Mouse (Mus musculus): ENCODE results near the gene Cx3cr1. TPM values are rescaled to one million over a fixed set of nuclear protein-coding genes. Genes with fewer than 3 reads are reported as not detected.

Gene Cx3cr1
- polyA plus RNA-seq, 1 experiment = not detected

DNA sequence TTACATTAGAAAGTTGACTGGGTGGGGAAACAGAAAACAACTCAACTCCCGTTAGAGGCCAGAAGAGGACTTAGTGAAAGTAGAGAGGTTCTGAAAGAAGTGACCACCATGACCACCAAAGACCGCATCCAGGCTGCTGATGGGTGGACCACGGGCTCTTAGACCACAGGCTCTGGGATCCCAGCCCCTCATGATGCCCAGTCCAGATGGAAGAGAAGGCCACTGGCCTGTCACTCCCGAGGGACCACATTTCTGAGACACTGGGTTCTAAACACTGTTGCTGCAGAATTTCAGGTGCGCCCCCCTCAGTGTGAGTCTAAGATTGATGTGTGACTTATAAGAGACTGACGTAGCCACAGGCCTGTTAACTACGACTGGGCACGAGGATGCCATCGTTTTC, 180.2 kb downstream of the Cx3cr1 start:
- Histone ChIP-seq H3K4me2 (ENCODE audit: low read depth) (no peak overlapping the region), H3K27me3 (ENCODE audit: control insufficient read depth, insufficient read depth, insufficient read length) (no peaks in the 10 kb centered on the region), H3ac (ENCODE audit: control insufficient read depth, insufficient read length) (no peak overlapping the region), H3K4me3 (no peak overlapping the region), H3K36me3 (ENCODE audit: control insufficient read depth, insufficient read depth) (no peaks in the 10 kb centered on the region), H3K79me2 (ENCODE audit: control insufficient read depth, insufficient read depth) (no peaks in the 10 kb centered on the region)
- TF ChIP-seq TCF3 (IDR thresholded peaks at IDR 0.05; ENCODE audit: insufficient read length, low read depth) (no peak), E2F4 (IDR thresholded peaks at IDR 0.05; ENCODE audit: insufficient read depth) (no peak), TCF12 (IDR thresholded peaks at IDR 0.05; ENCODE audit: insufficient read depth, poor library complexity, severe bottlenecking) (no peak), SRF (IDR thresholded peaks at IDR 0.05; ENCODE audit: control insufficient read depth, insufficient read length, low read depth) (no peak), MYOD1 (IDR thresholded peaks at IDR 0.05; ENCODE audit: control insufficient read depth in 1 of 3, insufficient read length in 2 of 3, low read depth in 2 of 3) (no peak), POLR2A (IDR thresholded peaks at IDR 0.05; ENCODE audit: insufficient read length, low read depth) (no peak)

DNA sequence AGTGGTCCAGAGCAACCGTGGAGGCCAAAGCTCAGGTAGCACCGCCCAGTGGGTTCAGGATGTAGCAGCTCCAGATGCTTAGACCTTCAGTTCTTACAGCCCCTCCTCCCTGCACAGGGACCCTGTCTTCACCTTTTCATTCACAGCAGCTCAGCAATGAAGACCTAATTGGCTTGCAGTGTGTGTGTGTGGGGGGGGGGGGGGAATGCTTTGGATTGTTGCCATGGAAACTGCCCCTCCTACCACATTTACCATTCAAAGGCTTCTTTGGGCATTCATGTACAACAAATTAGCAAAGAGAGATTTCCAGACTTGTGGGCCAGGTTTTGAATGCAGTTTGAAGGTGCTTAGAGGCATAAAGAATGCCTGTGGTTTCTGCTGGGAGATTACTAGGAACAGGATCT, 180.8 kb downstream of the Cx3cr1 start:
- Histone ChIP-seq H3K4me3 (no peak overlapping the region), H3K4me2 (ENCODE audit: low read depth) (no peak overlapping the region), H3K36me3 (ENCODE audit: control insufficient read depth, insufficient read depth) (no peaks in the 10 kb centered on the region), H3ac (ENCODE audit: control insufficient read depth, insufficient read length) (no peak overlapping the region), H3K27me3 (ENCODE audit: control insufficient read depth, insufficient read depth, insufficient read length) (no peaks in the 10 kb centered on the region), H3K79me2 (ENCODE audit: control insufficient read depth, insufficient read depth) (no peaks in the 10 kb centered on the region)
- no peak for TF ChIP-seq TCF3 (IDR thresholded peaks at IDR 0.05; ENCODE audit: insufficient read length, low read depth)

DNA sequence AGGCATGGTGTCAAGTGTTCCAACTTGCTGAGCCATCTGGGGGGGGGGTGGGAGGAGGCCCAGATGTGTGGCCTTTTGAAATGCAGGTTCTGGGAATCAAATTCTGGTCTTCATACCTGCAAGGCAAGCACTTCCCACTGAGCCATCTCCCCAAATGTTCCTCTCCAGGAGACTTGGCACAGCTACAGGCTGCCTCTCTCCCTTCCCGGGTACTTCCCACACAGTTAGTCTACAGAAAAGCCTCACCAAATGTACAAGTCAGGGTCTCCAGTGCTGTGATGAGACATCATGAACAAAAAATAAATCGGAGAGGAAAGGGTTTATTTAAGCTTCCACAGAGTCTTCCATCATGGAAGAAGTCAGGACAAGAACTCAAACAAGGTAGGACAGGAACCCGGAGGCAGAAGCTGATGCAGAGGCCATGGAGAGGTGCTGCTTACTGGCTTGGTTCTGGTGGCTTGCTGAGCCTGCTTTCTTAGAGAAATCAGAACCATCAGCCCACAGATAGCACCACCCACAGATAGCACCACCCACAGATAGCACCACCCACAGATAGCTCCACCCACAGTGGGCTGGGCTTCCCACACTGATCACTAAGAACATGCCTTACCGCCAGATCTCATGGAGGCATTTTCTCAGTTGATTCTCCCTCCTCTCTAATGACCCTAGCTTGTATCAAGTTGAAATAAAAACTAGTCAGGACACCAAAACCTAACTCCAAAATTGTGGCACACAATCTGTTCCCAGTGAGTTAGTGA, 182.4 kb downstream of the Cx3cr1 start:
- Histone ChIP-seq H3K36me3 (ENCODE audit: control insufficient read depth, insufficient read depth) (no peaks in the 10 kb centered on the region), H3K4me2 (ENCODE audit: low read depth) (no peak overlapping the region)
- no peak for TF ChIP-seq TCF12 (IDR thresholded peaks at IDR 0.05; ENCODE audit: insufficient read depth, poor library complexity, severe bottlenecking)

DNA sequence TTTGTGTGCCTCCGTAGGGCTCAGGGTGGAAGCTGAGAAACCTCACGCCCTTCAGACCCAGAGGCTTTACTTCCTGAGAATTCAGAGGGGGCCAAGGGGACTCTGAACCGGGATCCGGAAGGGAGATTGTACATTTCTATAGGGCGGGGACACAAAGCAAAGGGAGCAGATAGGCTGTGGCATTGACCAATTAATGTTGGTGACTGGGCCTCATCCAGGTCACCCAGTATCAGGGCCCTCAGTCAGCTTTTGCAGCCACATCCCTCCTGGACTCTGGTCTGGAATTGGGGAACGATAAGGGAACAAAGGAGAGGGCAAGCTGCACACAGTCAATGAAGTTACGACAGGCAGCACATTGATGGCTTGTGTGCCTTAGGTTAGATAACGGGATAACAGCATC, 215.5 kb downstream of the Cx3cr1 start:
- no peak overlapping the region for H3K4me2 ChIP-seq (ENCODE audit: low read depth)
- no peaks in the 10 kb centered on the region for H3K79me2 ChIP-seq (ENCODE audit: control insufficient read depth, insufficient read depth)
- no peaks in the 10 kb centered on the region for H3K36me3 ChIP-seq (ENCODE audit: control insufficient read depth, insufficient read depth)

More for the DNA sequence above, 182.4 kb downstream of the Cx3cr1 start:
- no peak overlapping the region for H3ac ChIP-seq (ENCODE audit: control insufficient read depth, insufficient read length)
- H3K79me2 ChIP-seq (ENCODE audit: control insufficient read depth, insufficient read depth) = no peaks in the 10 kb centered on the region
- H3K27me3 ChIP-seq (ENCODE audit: control insufficient read depth, insufficient read depth, insufficient read length) = peaks cover 5% of the 10 kb centered on the region
- no peak overlapping the region for H3K4me3 ChIP-seq

DNA sequence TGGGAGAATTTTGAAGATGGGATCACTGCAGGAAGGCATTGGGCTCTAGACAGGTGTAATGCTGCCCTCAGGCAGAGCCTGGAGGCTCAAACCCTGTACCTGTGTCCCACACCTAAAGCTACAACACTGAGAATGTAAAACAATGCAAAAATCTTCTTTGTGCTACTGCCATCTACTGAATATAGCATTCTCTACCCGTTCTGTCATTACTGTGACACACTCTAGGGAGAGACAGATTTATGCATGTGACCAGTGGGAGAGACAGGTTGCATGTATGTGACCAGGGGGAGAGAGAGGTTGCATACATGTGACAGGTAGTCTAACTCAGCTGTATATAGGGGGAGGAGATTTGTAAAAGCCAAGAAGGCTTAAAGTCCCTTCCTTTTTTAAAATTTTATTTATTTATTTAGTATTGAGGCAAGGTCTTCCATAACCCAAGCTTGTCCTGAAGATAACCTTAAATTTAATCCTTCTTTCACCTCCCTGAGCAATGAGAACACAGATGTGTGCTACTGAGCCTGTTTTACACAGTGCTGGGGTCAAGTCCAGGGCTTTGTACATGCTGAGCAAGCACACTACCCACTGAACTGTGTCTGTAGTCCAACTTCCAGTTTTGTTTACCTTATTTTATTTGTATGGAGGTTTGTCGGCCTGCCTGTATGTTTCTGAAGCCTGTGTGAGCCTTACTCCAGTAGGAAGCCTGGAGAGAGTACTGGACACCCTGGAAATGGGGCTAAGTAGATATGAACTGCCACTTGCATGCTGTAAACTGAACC, 216.4 kb downstream of the Cx3cr1 start:
- Histone ChIP-seq H3K27me3 (ENCODE audit: control insufficient read depth, insufficient read depth, insufficient read length) (peaks cover 15% of the 10 kb centered on the region), H3K79me2 (ENCODE audit: control insufficient read depth, insufficient read depth) (no peaks in the 10 kb centered on the region)
- no peak for TF ChIP-seq MYOD1 (IDR thresholded peaks at IDR 0.05; ENCODE audit: control insufficient read depth in 1 of 3, insufficient read length in 2 of 3, low read depth in 2 of 3)
- TF ChIP-seq E2F4 (IDR thresholded peaks at IDR 0.05; ENCODE audit: insufficient read depth) = no peak
- no peak for TF ChIP-seq POLR2A (IDR thresholded peaks at IDR 0.05; ENCODE audit: insufficient read length, low read depth)
- no peak for TF ChIP-seq REST (IDR thresholded peaks at IDR 0.05; ENCODE audit: insufficient read depth, insufficient read length)
- no peak for TF ChIP-seq TCF3 (IDR thresholded peaks at IDR 0.05; ENCODE audit: insufficient read length, low read depth)
- TF ChIP-seq SRF (IDR thresholded peaks at IDR 0.05; ENCODE audit: control insufficient read depth, insufficient read length, low read depth) = no peak
- no peak for TF ChIP-seq POLR2AphosphoS2 (IDR thresholded peaks at IDR 0.05; ENCODE audit: insufficient read length, low read depth)
- TF ChIP-seq TCF12 (IDR thresholded peaks at IDR 0.05; ENCODE audit: insufficient read depth, poor library complexity, severe bottlenecking) = no peak
- no peak for TF ChIP-seq MYOG (IDR thresholded peaks at IDR 0.05; ENCODE audit: control insufficient read depth in 1 of 3, insufficient read depth in 1 of 3, insufficient read length in 2 of 3, low read depth in 2 of 3)
- TF ChIP-seq MAX (IDR thresholded peaks at IDR 0.05; ENCODE audit: low read depth) = no peak
- no peak for TF ChIP-seq USF1 (IDR thresholded peaks at IDR 0.05; ENCODE audit: low read depth)
- TF ChIP-seq CEBPB (IDR thresholded peaks at IDR 0.05; ENCODE audit: insufficient read depth, poor library complexity, severe bottlenecking) = no peak

More for the DNA sequence above, 215.5 kb downstream of the Cx3cr1 start:
- Histone ChIP-seq H3ac (ENCODE audit: control insufficient read depth, insufficient read length) (no peak overlapping the region), H3K27me3 (ENCODE audit: control insufficient read depth, insufficient read depth, insufficient read length) (peaks cover 6% of the 10 kb centered on the region), H3K4me3 (no peak overlapping the region)
- TF ChIP-seq POLR2A (IDR thresholded peaks at IDR 0.05; ENCODE audit: insufficient read length, low read depth) = no peak
- TF ChIP-seq TCF3 (IDR thresholded peaks at IDR 0.05; ENCODE audit: insufficient read length, low read depth) = no peak
- TF ChIP-seq TCF12 (IDR thresholded peaks at IDR 0.05; ENCODE audit: insufficient read depth, poor library complexity, severe bottlenecking) = no peak
- TF ChIP-seq E2F4 (IDR thresholded peaks at IDR 0.05; ENCODE audit: insufficient read depth) = no peak
- TF ChIP-seq POLR2AphosphoS2 (IDR thresholded peaks at IDR 0.05; ENCODE audit: insufficient read length, low read depth) = no peak
- no peak for TF ChIP-seq MYOD1 (IDR thresholded peaks at IDR 0.05; ENCODE audit: control insufficient read depth in 1 of 3, insufficient read length in 2 of 3, low read depth in 2 of 3)
- TF ChIP-seq REST (IDR thresholded peaks at IDR 0.05; ENCODE audit: insufficient read depth, insufficient read length) = no peak
- TF ChIP-seq USF1 (IDR thresholded peaks at IDR 0.05; ENCODE audit: low read depth) = no peak
- no peak for TF ChIP-seq CEBPB (IDR thresholded peaks at IDR 0.05; ENCODE audit: insufficient read depth, poor library complexity, severe bottlenecking)
- no peak for TF ChIP-seq SRF (IDR thresholded peaks at IDR 0.05; ENCODE audit: control insufficient read depth, insufficient read length, low read depth)
- no peak for TF ChIP-seq MYOG (IDR thresholded peaks at IDR 0.05; ENCODE audit: control insufficient read depth in 1 of 3, insufficient read depth in 1 of 3, insufficient read length in 2 of 3, low read depth in 2 of 3)
- no peak for TF ChIP-seq MAX (IDR thresholded peaks at IDR 0.05; ENCODE audit: low read depth)

More for the DNA sequence above, 216.4 kb downstream of the Cx3cr1 start:
- no peak overlapping the region for H3K4me2 ChIP-seq (ENCODE audit: low read depth)
- no peaks in the 10 kb centered on the region for H3K36me3 ChIP-seq (ENCODE audit: control insufficient read depth, insufficient read depth)
- no peak overlapping the region for H3K4me3 ChIP-seq
- H3ac ChIP-seq (ENCODE audit: control insufficient read depth, insufficient read length) = no peak overlapping the region
